Mouse (Mus musculus): ENCODE results near the gene Kcnt2. TPM values are rescaled to one million over a fixed set of nuclear protein-coding genes. Genes with fewer than 3 reads are reported as not detected.

The Kcnt2 gene
- total and polyA plus RNA-seq, 2 experiments from 2014 or later, result 2.8 to 9.5 TPM

DNA sequence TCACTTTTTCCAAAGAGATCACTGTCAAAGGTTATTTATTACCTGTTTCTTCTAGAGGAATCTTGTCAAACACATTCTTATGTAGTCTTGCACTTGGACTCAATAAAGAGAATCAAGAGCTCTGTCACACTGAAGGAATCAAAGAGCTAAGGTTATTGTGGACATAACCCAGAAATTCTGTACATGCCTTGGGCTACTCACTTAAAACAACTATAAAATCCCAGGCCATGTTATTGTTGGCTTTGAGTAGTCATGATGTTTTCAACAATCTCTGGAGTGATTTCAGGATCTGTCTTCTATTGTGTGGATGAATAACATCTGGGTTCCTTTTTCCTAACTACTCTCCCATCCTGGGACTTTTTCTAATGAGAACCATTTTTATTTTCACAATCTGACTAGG is 177.0 kb downstream of the Kcnt2 start:
- DNase-seq (ENCODE audit: low spot score) (peak; percentile 4), ATAC-seq (ENCODE audit: low FRiP score) (no peak)
- no peak for TF ChIP-seq CTCF (IDR thresholded peaks at IDR 0.05)
- no peaks in the 10 kb centered on the region for H3K9me3 ChIP-seq (ENCODE audit: low read length)
- no peaks in the 10 kb centered on the region for H3K27me3 ChIP-seq (ENCODE audit: insufficient read depth, low read length)
- H3K4me1 ChIP-seq (ENCODE audit: insufficient read depth, low read length), result no peaks in the 10 kb centered on the region
- no peak overlapping the region for H3K9ac ChIP-seq (replicated peaks; ENCODE audit: low read length, poor library complexity, severe bottlenecking)
- H3K4me2 ChIP-seq (ENCODE audit: low read depth, low read length, poor library complexity, severe bottlenecking), result no peak overlapping the region
- H3K27ac ChIP-seq (ENCODE audit: low read depth, low read length), result no peak overlapping the region
- H3K4me3 ChIP-seq (ENCODE audit: low read depth, low read length), result no peak overlapping the region
- no peaks in the 10 kb centered on the region for H3K36me3 ChIP-seq (ENCODE audit: insufficient read depth, low read length)

GRCm38 (mm10) chr1:140429284-140429850 is 183.4 kb downstream of the Kcnt2 start:
- H3K36me3 ChIP-seq (ENCODE audit: insufficient read depth, low read length), result no peaks in the 10 kb centered on the region
- no peaks in the 10 kb centered on the region for H3K27me3 ChIP-seq (ENCODE audit: insufficient read depth, low read length)
- 32% methylated on average over 2 of the region's 2 CpGs for WGBS
- H3K4me3 ChIP-seq (ENCODE audit: low read depth, low read length), result no peak overlapping the region
- H3K27ac ChIP-seq (ENCODE audit: low read depth, low read length), result no peak overlapping the region
- no peaks in the 10 kb centered on the region for H3K9me3 ChIP-seq (ENCODE audit: low read length)
- no peak overlapping the region for H3K4me2 ChIP-seq (ENCODE audit: low read depth, low read length, poor library complexity, severe bottlenecking)
- ATAC-seq (ENCODE audit: low FRiP score) (no peak), DNase-seq (ENCODE audit: low spot score) (no peak)
- TF ChIP-seq CTCF (IDR thresholded peaks at IDR 0.05), result no peak
- H3K9ac ChIP-seq (replicated peaks; ENCODE audit: low read length, poor library complexity, severe bottlenecking), result no peak overlapping the region
- H3K4me1 ChIP-seq (ENCODE audit: insufficient read depth, low read length), result no peaks in the 10 kb centered on the region

DNA sequence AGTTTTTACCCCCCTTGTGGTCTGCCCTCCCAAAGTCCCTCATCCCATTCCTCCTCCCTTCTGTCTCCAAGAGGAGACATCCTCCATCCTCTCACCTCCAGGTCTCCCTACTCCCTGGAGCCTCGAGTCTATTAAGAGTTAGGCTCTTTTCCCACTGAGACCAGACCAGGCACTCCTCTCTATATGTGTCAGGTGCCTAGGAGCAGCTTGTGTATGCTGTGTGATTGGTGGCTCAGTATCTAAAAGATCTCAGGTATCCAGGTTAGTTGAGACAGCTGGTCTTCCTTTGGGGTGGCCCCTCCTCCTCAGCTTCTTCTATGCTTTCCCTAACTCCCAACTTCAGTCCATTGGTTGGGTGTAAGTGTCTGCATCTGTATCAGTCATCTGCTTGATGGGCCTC is 186.1 kb downstream of the Kcnt2 start:
- WGBS, result 61% methylated on average over 1 of the region's 1 CpGs
- H3K4me2 ChIP-seq (ENCODE audit: low read depth, low read length, poor library complexity, severe bottlenecking), result no peak overlapping the region
- H3K27ac ChIP-seq (ENCODE audit: low read depth, low read length), result no peak overlapping the region
- H3K9me3 ChIP-seq (ENCODE audit: low read length), result no peaks in the 10 kb centered on the region
- H3K27me3 ChIP-seq (ENCODE audit: insufficient read depth, low read length), result no peaks in the 10 kb centered on the region
- no peaks in the 10 kb centered on the region for H3K36me3 ChIP-seq (ENCODE audit: insufficient read depth, low read length)
- TF ChIP-seq CTCF (IDR thresholded peaks at IDR 0.05), result no peak
- H3K4me3 ChIP-seq (ENCODE audit: low read depth, low read length), result no peak overlapping the region
- H3K4me1 ChIP-seq (ENCODE audit: insufficient read depth, low read length), result no peaks in the 10 kb centered on the region
- no peak for ATAC-seq (ENCODE audit: low FRiP score)
- no peak overlapping the region for H3K9ac ChIP-seq (replicated peaks; ENCODE audit: low read length, poor library complexity, severe bottlenecking)
- DNase-seq (ENCODE audit: low spot score), result no peak

DNA sequence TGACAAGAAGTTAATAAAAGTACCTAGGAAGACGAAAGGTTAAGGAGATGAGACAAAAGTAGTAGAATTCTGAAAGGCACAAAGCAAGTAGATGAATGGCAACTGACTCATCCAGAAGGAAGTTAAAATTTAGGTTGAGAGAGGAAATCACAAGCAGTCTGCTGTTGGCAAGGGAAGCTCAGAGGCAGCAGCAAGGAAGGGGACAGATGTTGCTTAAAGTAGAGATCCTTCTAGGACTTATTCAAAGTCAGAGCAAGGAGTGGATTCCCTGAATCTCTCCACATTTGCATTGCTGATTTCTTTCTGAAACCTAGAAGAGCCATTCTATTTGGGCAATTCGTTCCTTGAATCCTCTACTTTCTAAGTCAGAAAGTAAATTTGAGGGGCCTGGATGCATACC is 188.8 kb downstream of the Kcnt2 start:
- DNase-seq (ENCODE audit: low spot score) (no peak), ATAC-seq (ENCODE audit: low FRiP score) (no peak)
- Histone ChIP-seq H3K9me3 (ENCODE audit: low read length) (no peaks in the 10 kb centered on the region), H3K4me1 (ENCODE audit: insufficient read depth, low read length) (no peaks in the 10 kb centered on the region), H3K4me3 (ENCODE audit: low read depth, low read length) (no peak overlapping the region), H3K9ac (replicated peaks; ENCODE audit: low read length, poor library complexity, severe bottlenecking) (no peak overlapping the region), H3K27ac (ENCODE audit: low read depth, low read length) (no peak overlapping the region), H3K4me2 (ENCODE audit: low read depth, low read length, poor library complexity, severe bottlenecking) (no peak overlapping the region), H3K27me3 (ENCODE audit: insufficient read depth, low read length) (no peaks in the 10 kb centered on the region), H3K36me3 (ENCODE audit: insufficient read depth, low read length) (no peaks in the 10 kb centered on the region)
- TF ChIP-seq CTCF (IDR thresholded peaks at IDR 0.05), result no peak
- 84% methylated on average over 2 of the region's 2 CpGs for WGBS

DNA sequence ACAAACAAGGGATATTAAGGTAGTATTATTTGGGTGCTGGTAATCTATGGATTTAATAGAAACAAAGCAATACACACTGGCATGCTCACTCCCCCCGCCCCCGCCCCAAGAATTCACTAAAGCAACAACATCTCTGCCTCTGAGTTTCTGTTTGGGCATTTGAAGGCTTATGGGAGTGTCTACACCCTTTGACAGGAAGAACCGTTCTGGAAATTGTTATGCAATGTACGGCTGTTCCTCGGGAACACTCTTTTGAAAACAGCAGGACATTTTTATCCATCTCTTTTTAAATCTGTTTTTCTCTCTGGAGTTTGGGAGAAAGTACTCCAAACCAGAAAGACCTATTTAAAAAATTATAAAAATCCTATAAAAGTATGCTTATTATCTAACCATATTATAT is 192.2 kb downstream of the Kcnt2 start:
- WGBS, result 63% methylated on average over 5 of the region's 5 CpGs
- H3K36me3 ChIP-seq (ENCODE audit: insufficient read depth, low read length), result no peaks in the 10 kb centered on the region
- ATAC-seq (ENCODE audit: low FRiP score) (no peak), DNase-seq (ENCODE audit: low spot score) (no peak)
- TF ChIP-seq CTCF (IDR thresholded peaks at IDR 0.05), result no peak
- no peak overlapping the region for H3K4me3 ChIP-seq (ENCODE audit: low read depth, low read length)
- H3K27me3 ChIP-seq (ENCODE audit: insufficient read depth, low read length), result no peaks in the 10 kb centered on the region
- no peaks in the 10 kb centered on the region for H3K4me1 ChIP-seq (ENCODE audit: insufficient read depth, low read length)
- H3K9me3 ChIP-seq (ENCODE audit: low read length), result no peaks in the 10 kb centered on the region
- H3K4me2 ChIP-seq (ENCODE audit: low read depth, low read length, poor library complexity, severe bottlenecking), result no peak overlapping the region
- H3K27ac ChIP-seq (ENCODE audit: low read depth, low read length), result no peak overlapping the region
- no peak overlapping the region for H3K9ac ChIP-seq (replicated peaks; ENCODE audit: low read length, poor library complexity, severe bottlenecking)

- Histone ChIP-seq H3K4me3 (ENCODE audit: low read depth, low read length) (no peak overlapping the region), H3K27ac (ENCODE audit: low read depth, low read length) (no peak overlapping the region), H3K9ac (replicated peaks; ENCODE audit: low read length, poor library complexity, severe bottlenecking) (no peak overlapping the region), H3K27me3 (ENCODE audit: insufficient read depth, low read length) (no peaks in the 10 kb centered on the region), H3K36me3 (ENCODE audit: insufficient read depth, low read length) (no peaks in the 10 kb centered on the region), H3K4me2 (ENCODE audit: low read depth, low read length, poor library complexity, severe bottlenecking) (no peak overlapping the region), H3K4me1 (ENCODE audit: insufficient read depth, low read length) (no peaks in the 10 kb centered on the region), H3K9me3 (ENCODE audit: low read length) (no peaks in the 10 kb centered on the region)
- 91% methylated on average over 1 of the region's 1 CpGs for WGBS
- TF ChIP-seq CTCF (IDR thresholded peaks at IDR 0.05), result no peak
- ATAC-seq (ENCODE audit: low FRiP score) (no peak), DNase-seq (ENCODE audit: low spot score) (no peak)
Observed at GRCm38 (mm10) chr1:140443904-140444303, 197.9 kb downstream of the Kcnt2 start.

Data from midbrain, postnatal 0 days (tissue).